Mouse (Mus musculus): Measurements from ENCODE around the gene Mapkapk3. TPM values are rescaled to one million over a fixed set of nuclear protein-coding genes. Genes with fewer than 3 reads are reported as not detected.

The Mapkapk3 gene
- total and polyA plus RNA-seq, 3 experiments, result 29.9 to 39.8 (median 30.1) TPM

DNA sequence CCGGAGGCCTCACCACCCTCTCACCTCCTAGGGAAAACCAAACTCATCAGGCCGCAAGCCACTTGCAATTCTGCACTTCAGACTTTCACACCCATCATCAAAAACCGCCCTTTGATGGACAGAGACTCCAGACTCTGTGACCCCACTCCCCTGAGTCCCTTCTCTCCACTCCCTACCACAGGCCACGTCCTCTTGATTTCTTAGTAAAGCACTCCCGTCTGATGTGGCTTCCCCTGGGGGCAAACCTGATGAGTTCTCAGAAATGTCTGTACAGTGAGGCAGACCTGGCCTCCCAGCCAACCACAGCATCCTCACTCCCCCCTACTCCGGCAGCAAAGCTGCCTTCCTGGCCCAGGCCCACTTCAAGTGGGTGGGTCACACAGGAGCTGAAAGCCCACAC, 44.7 kb upstream of the Mapkapk3 start:
- Histone ChIP-seq H3K79me2 (replicated peaks; ENCODE audit: control insufficient read depth, extremely low read depth, insufficient read depth, poor library complexity, severe bottlenecking) (no peaks in the 10 kb centered on the region), H3K4me3 (replicated peaks in 1 of 3; ENCODE audit: low read depth in 2 of 3, low read length in 2 of 3, poor library complexity in 1 of 3) (no peak overlapping the region), H3K36me3 (replicated peaks in 1 of 2; ENCODE audit: control insufficient read depth in 1 of 2, insufficient read depth in 1 of 2, low read length in 1 of 2) (peaks cover 7 to 66% of the 10 kb centered on the region in 2 experiments), H3K4me1 (ENCODE audit: control insufficient read depth in 1 of 2, insufficient read depth in 2 of 2) (peaks cover 22 to 57% of the 10 kb centered on the region in 2 experiments), H3K9me3 (replicated peaks; ENCODE audit: low read length) (no peaks in the 10 kb centered on the region), H3K27ac (ENCODE audit: insufficient read depth, low read depth) (no peak overlapping the region), H3K4me2 (ENCODE audit: insufficient read depth, low read depth, poor library complexity, severe bottlenecking) (no peak overlapping the region), H3K9ac (ENCODE audit: insufficient read depth, low read depth) (no peak overlapping the region), H3K27me3 (replicated peaks) (no peaks in the 10 kb centered on the region)
- dilution Hi-C loops (cut with MboI; ENCODE audit: extremely low pct_ligation_motif_present, extremely low pct_unique_long_range_greater_than_20kb, low sequenced_read_pairs), result no loop called here
- no peak for TF ChIP-seq CTCF (conservative IDR thresholded peaks at IDR 0.05 in 1 of 2, IDR thresholded peaks at IDR 0.05 in 1 of 2; ENCODE audit: low read depth in 2 of 2, low read length in 2 of 2)
- DNase-seq (ENCODE audit: extremely low read depth), result no peak
- in situ Hi-C loops (cut with MboI; ENCODE audit: low pct_ligation_motif_present, low pct_unique_long_range_greater_than_20kb, low sequenced_read_pairs), result no loop called here

DNA sequence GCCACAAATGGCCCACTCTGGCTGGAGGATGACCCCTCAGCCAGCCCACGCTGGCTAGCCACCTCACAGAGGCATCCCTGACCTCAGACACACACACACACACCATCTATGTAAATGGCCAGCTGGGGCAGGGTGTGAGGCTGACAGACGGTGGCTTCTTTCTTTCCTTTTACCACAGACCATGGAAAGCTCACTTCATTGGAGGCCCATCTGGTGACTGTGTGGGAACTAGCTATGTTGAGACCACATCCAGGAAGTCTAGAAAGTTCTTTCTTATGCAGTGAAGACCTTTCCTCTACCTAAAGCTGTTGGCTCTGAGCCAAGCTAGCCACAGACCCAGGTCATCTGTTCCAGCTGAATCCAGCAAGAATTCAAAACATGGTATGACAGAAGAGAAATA, 44.0 kb upstream of the Mapkapk3 start:
- Histone ChIP-seq H3K27me3 (replicated peaks) (no peaks in the 10 kb centered on the region), H3K27ac (ENCODE audit: insufficient read depth, low read depth) (no peak overlapping the region), H3K9me3 (replicated peaks; ENCODE audit: low read length) (no peaks in the 10 kb centered on the region), H3K4me1 (ENCODE audit: control insufficient read depth in 1 of 2, insufficient read depth in 2 of 2) (peaks cover 22 to 55% of the 10 kb centered on the region in 2 experiments), H3K4me3 (replicated peaks in 1 of 3; ENCODE audit: low read depth in 2 of 3, low read length in 2 of 3, poor library complexity in 1 of 3) (no peak overlapping the region), H3K79me2 (replicated peaks; ENCODE audit: control insufficient read depth, extremely low read depth, insufficient read depth, poor library complexity, severe bottlenecking) (no peaks in the 10 kb centered on the region), H3K36me3 (replicated peaks in 1 of 2; ENCODE audit: control insufficient read depth in 1 of 2, insufficient read depth in 1 of 2, low read length in 1 of 2) (peaks cover 11 to 72% of the 10 kb centered on the region in 2 experiments), H3K4me2 (ENCODE audit: insufficient read depth, low read depth, poor library complexity, severe bottlenecking) (no peak overlapping the region), H3K9ac (ENCODE audit: insufficient read depth, low read depth) (no peak overlapping the region)
- in situ Hi-C loops (cut with MboI; ENCODE audit: low pct_ligation_motif_present, low pct_unique_long_range_greater_than_20kb, low sequenced_read_pairs), result no loop called here
- dilution Hi-C loops (cut with MboI; ENCODE audit: extremely low pct_ligation_motif_present, extremely low pct_unique_long_range_greater_than_20kb, low sequenced_read_pairs), result no loop called here
- TF ChIP-seq ETS1 (conservative IDR thresholded peaks at IDR 0.05; ENCODE audit: low read depth, low read length) (peak; percentile 84), POLR2A (IDR thresholded peaks at IDR 0.05; ENCODE audit: low read depth, low read length) (no peak), TCF12 (IDR thresholded peaks at IDR 0.05; ENCODE audit: low read depth, low read length) (no peak), MAX (IDR thresholded peaks at IDR 0.05; ENCODE audit: low read length) (no peak), BHLHE40 (IDR thresholded peaks at IDR 0.05; ENCODE audit: low read depth, low read length) (peak; percentile 54), MXI1 (IDR thresholded peaks at IDR 0.05; ENCODE audit: low read depth, low read length) (no peak), EP300 (IDR thresholded peaks at IDR 0.05; ENCODE audit: low read length) (0 out of 2 replicates have a peak, but pooled peaks have one; percentile 22), ZC3H11A (IDR thresholded peaks at IDR 0.05; ENCODE audit: low read depth, low read length) (no peak), GABPA (IDR thresholded peaks at IDR 0.05; ENCODE audit: insufficient replicate concordance, low read depth, low read length) (no peak), TBP (conservative IDR thresholded peaks at IDR 0.05; ENCODE audit: low read depth, low read length) (no peak), NRF1 (IDR thresholded peaks at IDR 0.05; ENCODE audit: low read depth, low read length) (no peak), MAZ (IDR thresholded peaks at IDR 0.05; ENCODE audit: low read depth, low read length) (no peak), CTCF (conservative IDR thresholded peaks at IDR 0.05 in 1 of 2, IDR thresholded peaks at IDR 0.05 in 1 of 2; ENCODE audit: low read depth in 2 of 2, low read length in 2 of 2) (no peak), MAFK (IDR thresholded peaks at IDR 0.05; ENCODE audit: insufficient replicate concordance, low read length) (no peak), IRF4 (IDR thresholded peaks at IDR 0.05; ENCODE audit: low read depth, low read length) (no peak), E2F4 (IDR thresholded peaks at IDR 0.05; ENCODE audit: insufficient replicate concordance, low read depth, low read length) (no peak), JUN (IDR thresholded peaks at IDR 0.05; ENCODE audit: insufficient read depth, low read depth, low read length) (no peak), MEF2A (IDR thresholded peaks at IDR 0.05; ENCODE audit: borderline replicate concordance, low read depth, low read length) (no peak)
- DNase-seq (ENCODE audit: extremely low read depth), result no peak
